Mouse (Mus musculus) midbrain, embryonic 10.5 days (tissue): Measurements from ENCODE around the gene Rtl8a. TPM values are rescaled to one million over a fixed set of nuclear protein-coding genes. Genes with fewer than 3 reads are reported as not detected.
"Not testable (repeated sequence)": the region's sequence is repeated elsewhere in the genome, so short reads cannot be mapped to it uniquely, and the experiment has no call there.

Experiments used
- DNase-seq: peaks from one replicate; pipeline ENCODE4 v3.0.0-alpha.2; 2017; ENCODE audit warnings: low spot score
- H3K27ac ChIP-seq: fragments of 300-500 bp; sonication (generic); replicated peaks from 2 replicates; pipeline ENCODE4 v1.5.1; 2016; ENCODE audit warnings: mild to moderate bottlenecking
- H3K27me3 ChIP-seq: fragments of 300-500 bp; sonication (generic); 2 replicates; pipeline ENCODE4 v1.6.1; 2016; ENCODE audit warnings: low read depth, mild to moderate bottlenecking; ENCODE audit not compliant: poor library complexity, severe bottlenecking
- H3K36me3 ChIP-seq: fragments of 300-500 bp; sonication (generic); 2 replicates; pipeline ENCODE4 v1.6.1; 2016; ENCODE audit warnings: mild to moderate bottlenecking, moderate library complexity
- H3K4me1 ChIP-seq: fragments of 300-500 bp; sonication (generic); 2 replicates; pipeline ENCODE4 v1.6.1; 2016
- H3K4me3 ChIP-seq: fragments of 300-500 bp; sonication (generic); 2 replicates; pipeline ENCODE4 v1.5.1; 2016; ENCODE audit warnings: mild to moderate bottlenecking, moderate library complexity
- H3K9me3 ChIP-seq: fragments of 300-500 bp; sonication (generic); replicated peaks from 2 replicates; pipeline ENCODE4 v1.6.1; 2016; ENCODE audit warnings: mild to moderate bottlenecking
- WGBS: fragments of 180-500 bp; shearing (Covaris S2); methylation state at CpG from one replicate; pipeline ENCODE4 v1.1.7; 2016; 5-methylcytosine and 5-hydroxymethylcytosine counted together
- polyA plus RNA-seq: library from polyadenylated mRNA; unstranded; fragments of >200 nt; fragmentation: Nextera tagmentation; extraction: Ambion mirVana; gene quantifications from 2 replicates; pipeline ENCODE4 v1.2.1, GENCODE M21; 2016

Rtl8a gene
- polyA plus RNA-seq, 1 experiment from 2014 or later, result 55.9 TPM

GRCm38 (mm10) chrX:53611395-53611794, 32.1 kb downstream of the Rtl8a start:
- DNase-seq, H3K9me3 ChIP-seq, H3K27ac ChIP-seq, H3K27me3 ChIP-seq, H3K4me3 ChIP-seq, H3K36me3 ChIP-seq: not testable (repeated sequence)
- peaks cover 11% of the 10 kb centered on the region for H3K4me1 ChIP-seq

- no peak overlapping the region for H3K4me3 ChIP-seq
- DNase-seq, result peak; percentile 23
- H3K9me3 ChIP-seq, result no peaks in the 10 kb centered on the region
- H3K27ac ChIP-seq, result no peak overlapping the region
- peaks cover 11% of the 10 kb centered on the region for H3K4me1 ChIP-seq
- no peaks in the 10 kb centered on the region for H3K36me3 ChIP-seq
- H3K27me3 ChIP-seq, result no peaks in the 10 kb centered on the region
- WGBS, result 1% methylated on average over 3 of the region's 3 CpGs
Observed at GRCm38 (mm10) chrX:53610571-53610970, 32.9 kb downstream of the Rtl8a start.

GRCm38 (mm10) chrX:53608879-53609278, 34.6 kb downstream of the Rtl8a start, which contains the start of gene Gm14597:
Gene Gm14597 (minus strand): TSS chrX:53608979.
- not testable (repeated sequence) for DNase-seq, H3K36me3 ChIP-seq, H3K9me3 ChIP-seq, H3K27me3 ChIP-seq
- Histone ChIP-seq H3K27ac (peak within 1 kb of the TSS; percentile 80), H3K4me3 (peak within 1 kb of the TSS; percentile 52), H3K4me1 (peaks cover 11% of the 10 kb centered on the region)
- 60% methylated on average over 2 of the region's 4 CpGs for WGBS

DNA sequence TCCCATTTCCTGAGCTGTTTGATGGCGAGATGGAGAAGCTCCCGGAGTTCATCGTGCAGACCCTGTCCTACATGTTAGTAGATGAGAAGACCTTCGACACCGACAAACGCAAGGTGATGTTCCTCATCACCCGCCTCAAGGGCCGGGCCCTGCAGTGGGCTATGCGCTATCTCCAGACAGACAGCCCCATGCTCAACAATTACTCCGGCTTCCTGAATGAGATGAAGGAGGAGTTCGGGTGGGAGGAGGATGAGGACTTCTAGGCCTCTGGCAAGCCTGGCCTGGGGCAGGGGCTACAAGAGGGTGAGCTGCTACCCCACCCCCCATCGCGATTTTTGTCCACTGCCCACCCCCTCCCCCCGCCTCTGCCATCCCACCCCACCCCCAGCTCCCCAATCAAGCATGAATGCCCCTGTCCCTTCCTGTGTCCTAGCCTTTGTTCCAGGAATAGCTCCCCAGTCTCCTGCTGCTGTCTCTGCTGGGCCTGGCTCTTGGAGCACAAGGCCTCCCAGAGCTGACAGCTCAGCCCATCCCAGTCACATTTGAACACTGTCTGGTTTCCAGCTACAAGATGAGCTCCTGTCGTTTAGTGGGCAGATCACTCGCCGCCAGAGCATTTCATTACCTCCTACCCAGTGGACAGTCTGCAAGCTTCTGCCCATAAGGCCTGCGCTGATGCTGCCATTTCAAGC, 35.2 kb downstream of the Rtl8a start:
- no peaks in the 10 kb centered on the region for H3K36me3 ChIP-seq
- H3K4me1 ChIP-seq, result peaks cover 11% of the 10 kb centered on the region
- peak overlapping the region; percentile 80 for H3K27ac ChIP-seq
- H3K4me3 ChIP-seq, result peak overlapping the region; percentile 52
- no peaks in the 10 kb centered on the region for H3K9me3 ChIP-seq
- DNase-seq, result no peak
- 33% methylated on average over 17 of the region's 18 CpGs for WGBS
- no peaks in the 10 kb centered on the region for H3K27me3 ChIP-seq

DNA sequence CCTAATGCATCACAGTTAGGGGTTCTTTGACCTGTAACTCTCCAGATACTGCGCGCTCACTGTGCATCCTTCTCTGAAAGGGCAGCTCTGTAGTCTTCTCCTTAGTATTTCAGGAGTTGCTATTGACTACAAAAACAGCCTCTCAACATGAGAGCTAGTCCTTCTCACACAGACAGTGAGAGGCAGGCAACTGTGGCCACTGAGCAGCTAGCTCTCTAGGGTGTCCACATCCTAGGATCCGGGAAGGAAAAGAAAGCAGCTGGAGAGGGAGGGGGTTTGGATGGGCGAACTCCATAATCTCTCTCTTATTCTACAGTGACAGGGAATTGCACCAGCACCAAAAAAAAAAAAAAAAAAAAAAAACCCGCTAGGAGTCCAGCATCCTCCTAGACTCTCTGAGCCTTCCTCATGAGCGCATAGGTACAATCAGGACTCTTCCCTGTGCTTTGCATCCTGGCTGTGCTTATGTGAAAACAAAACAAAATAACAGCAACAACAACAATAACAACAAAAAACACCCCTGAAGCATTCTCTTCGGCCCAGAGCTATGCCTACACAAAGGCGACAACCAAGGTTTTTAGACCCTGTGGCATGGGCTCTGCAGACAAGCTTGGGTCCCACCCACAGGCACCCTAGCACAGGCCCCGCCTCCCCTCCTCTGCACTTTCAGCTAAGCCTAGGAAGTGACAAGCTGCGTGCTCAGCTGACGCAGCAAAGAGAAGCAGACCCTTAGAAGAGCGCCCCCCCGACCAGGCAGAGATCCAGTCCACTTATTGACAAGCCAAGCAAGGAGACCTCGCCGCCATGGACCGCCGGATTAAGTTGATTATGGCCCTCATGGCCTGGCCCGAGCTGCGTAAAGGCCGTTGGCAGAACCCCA, 36.0 kb downstream of the Rtl8a start, which contains the start of gene Rtl8c:
Rtl8c (plus strand) TSS at position 791 of the 880 bp plus-strand sequence.
- peaks cover 11% of the 10 kb centered on the region for H3K4me1 ChIP-seq
- no peaks in the 10 kb centered on the region for H3K9me3 ChIP-seq
- peak; percentile 56 for DNase-seq
- WGBS, result 23% methylated on average over 20 of the region's 20 CpGs
- H3K27me3 ChIP-seq, result no peaks in the 10 kb centered on the region
- peak within 1 kb of the TSS; percentile 80 for H3K27ac ChIP-seq
- H3K4me3 ChIP-seq, result peak within 1 kb of the TSS; percentile 52
- H3K36me3 ChIP-seq, result no peaks in the 10 kb centered on the region

- not testable (repeated sequence) for DNase-seq, H3K4me3 ChIP-seq, H3K27me3 ChIP-seq, H3K36me3 ChIP-seq, H3K27ac ChIP-seq, H3K9me3 ChIP-seq
- H3K4me1 ChIP-seq, result peaks cover 11% of the 10 kb centered on the region
- 40% methylated on average over 1 of the region's 1 CpGs for WGBS
Observed at GRCm38 (mm10) chrX:53606176-53606575, 37.3 kb downstream of the Rtl8a start.

GRCm38 (mm10) chrX:53599993-53600392, 43.5 kb downstream of the Rtl8a start:
- H3K36me3 ChIP-seq, H3K9me3 ChIP-seq, H3K27me3 ChIP-seq, DNase-seq, H3K4me1 ChIP-seq, H3K27ac ChIP-seq, H3K4me3 ChIP-seq: not testable (repeated sequence)
- WGBS, result 25% methylated on average over 2 of the region's 2 CpGs

Other genes starting within 250 kb of the Rtl8a start
- gene Etd, start 208.8 kb downstream of the Rtl8a start, polyA plus RNA-seq, result not detected in 2 replicates
- gene Rtl8c, start 35.6 kb downstream of the Rtl8a start, polyA plus RNA-seq, result 30.3 and 45.8 TPM in 2 replicates
- gene Gm14597, start 34.7 kb downstream of the Rtl8a start, polyA plus RNA-seq, result not detected in 2 replicates
- 55.9 and 62.4 TPM in 2 replicates for gene Rtl8b, start 26.7 kb upstream of the Rtl8a start, polyA plus RNA-seq
- 0.16 and 0.19 TPM in 2 replicates for gene 4930502E18Rik, start 81.1 kb upstream of the Rtl8a start, polyA plus RNA-seq
- 0.15 and 0.22 TPM in 2 replicates for gene 1700013H16Rik, start 114.1 kb upstream of the Rtl8a start, polyA plus RNA-seq
- 0.07 TPM in 1 of 2 replicates, not detected in the other for gene Zfp36l3, start 132.7 kb upstream of the Rtl8a start, polyA plus RNA-seq
- 1.4 and 2.0 TPM in 2 replicates for gene Xlr, start 154.0 kb upstream of the Rtl8a start, polyA plus RNA-seq